Mouse (Mus musculus) cortical plate, adult 2 months (tissue): ENCODE data around the gene Ptgds. TPM values are rescaled to one million over a fixed set of nuclear protein-coding genes. Genes with fewer than 3 reads are reported as not detected.

Experiments used
- H3K27ac ChIP-seq: fragments of 200-500 bp; 2 replicates; pipeline ENCODE4 v1.5.1; 2012; ENCODE audit warnings: low read length, control low read depth, inconsistent platforms; ENCODE audit not compliant: insufficient read depth
- H3K4me1 ChIP-seq: fragments of 200-500 bp; 2 replicates; pipeline ENCODE4 v1.6.1; 2011; ENCODE audit warnings: low read length; ENCODE audit not compliant: control insufficient read depth, insufficient read depth
- H3K4me3 ChIP-seq: fragments of 200-500 bp; 2 replicates; pipeline ENCODE4 v1.5.1; 2011; ENCODE audit warnings: mild to moderate bottlenecking, low read length, control low read depth; ENCODE audit not compliant: insufficient read depth
- CTCF ChIP-seq: fragments of 200-500 bp; IDR thresholded peaks from 2 replicates; pipeline ENCODE4 v1.5.1; 2011; ENCODE audit warnings: mild to moderate bottlenecking, control low read depth, low read length; ENCODE audit not compliant: insufficient read depth; ENCODE audit errors: extremely low read depth
- POLR2A ChIP-seq: fragments of 200-500 bp; IDR thresholded peaks from 2 replicates; pipeline ENCODE4 v1.6.1; 2011; ENCODE audit warnings: mild to moderate bottlenecking, low read length, control low read depth; ENCODE audit not compliant: insufficient read depth; ENCODE audit errors: extremely low read depth
- polyA plus RNA-seq: library from polyadenylated mRNA; depleted of rRNA; stranded (reverse); fragments of >200 nt; gene quantifications from 2 replicates; pipeline ENCODE4 v1.2.3, GENCODE M21; 2012; rRNA removed

The Ptgds gene
- 2,250 and 2,426 TPM in 2 replicates for polyA plus RNA-seq

GRCm38 (mm10) chr2:25469969-25470368, at the start of gene Ptgds:
Gene Ptgds (minus strand): TSS chr2:25470046.
- H3K4me1 ChIP-seq, result no peaks in the 10 kb centered on the region; the same call in 1 of the 2 replicates
- peak within 1 kb of the TSS; percentile 66 for H3K27ac ChIP-seq
- H3K4me3 ChIP-seq, result peak within 1 kb of the TSS; percentile 5
- TF ChIP-seq POLR2A (no peak), CTCF (no peak)

GRCm38 (mm10) chr2:25509912-25510311, 40.1 kb upstream of the Ptgds start:
- Histone ChIP-seq H3K4me3 (no peak overlapping the region), H3K27ac (no peak overlapping the region), H3K4me1 (no peaks in the 10 kb centered on the region)
- TF ChIP-seq CTCF, result peak; percentile 29; the same call in 1 of the 2 replicates
- TF ChIP-seq POLR2A, result no peak

DNA sequence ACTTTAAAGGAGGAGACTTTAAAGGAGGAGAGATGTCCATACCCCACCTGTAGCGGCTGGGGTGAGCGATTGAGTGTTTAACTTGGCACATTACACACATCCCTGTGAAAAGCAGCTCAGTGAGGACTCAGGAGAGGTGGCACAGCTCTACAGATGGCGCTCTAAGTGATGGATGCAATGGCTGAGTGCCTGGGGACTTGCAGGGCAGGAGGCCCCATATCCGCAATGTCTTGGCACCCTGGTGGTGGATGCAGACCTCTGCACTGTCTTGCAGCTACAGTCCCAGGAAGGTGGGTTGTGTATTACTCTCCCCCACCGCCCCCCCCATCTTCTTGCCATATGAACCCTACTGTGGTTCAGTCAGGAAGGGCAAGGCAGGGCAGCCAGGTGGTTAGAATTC, 37.1 kb upstream of the Ptgds start:
- H3K4me1 ChIP-seq, result no peaks in the 10 kb centered on the region
- no peak overlapping the region for H3K4me3 ChIP-seq
- TF ChIP-seq CTCF, result no peak
- no peak overlapping the region for H3K27ac ChIP-seq

GRCm38 (mm10) chr2:25505860-25506259, 36.0 kb upstream of the Ptgds start:
- H3K4me3 ChIP-seq, result no peak overlapping the region

DNA sequence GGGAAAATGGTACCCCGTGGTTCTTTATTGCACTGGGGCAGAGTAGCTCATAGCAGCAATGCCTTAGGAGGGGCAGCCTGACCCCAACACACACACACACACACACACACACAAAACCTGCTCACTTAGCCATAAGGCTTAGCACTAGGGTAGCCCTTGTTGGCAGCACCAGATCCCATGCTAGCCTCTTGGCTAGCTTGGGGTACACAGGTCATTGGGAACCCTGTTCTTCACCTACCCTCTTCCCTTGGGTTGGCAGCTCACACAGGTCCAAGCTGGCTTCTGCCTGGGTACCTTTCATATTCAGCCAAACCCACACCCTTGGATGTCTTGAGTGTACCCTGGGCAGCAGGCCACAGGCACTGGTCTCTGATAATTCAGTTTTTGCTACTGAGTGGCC, 35.2 kb upstream of the Ptgds start:
- H3K4me3 ChIP-seq, result no peak overlapping the region
- H3K4me1 ChIP-seq, result no peaks in the 10 kb centered on the region; the same call in 1 of the 2 replicates
- TF ChIP-seq CTCF (no peak), POLR2A (no peak)
- no peak overlapping the region for H3K27ac ChIP-seq

More at GRCm38 (mm10) chr2:25505860-25506259, 36.0 kb upstream of the Ptgds start:
- Histone ChIP-seq H3K27ac (no peak overlapping the region), H3K4me1 (no peaks in the 10 kb centered on the region)
- TF ChIP-seq POLR2A (no peak), CTCF (no peak)

GRCm38 (mm10) chr2:25504538-25504937, 34.7 kb upstream of the Ptgds start:
- TF ChIP-seq CTCF (no peak), POLR2A (no peak)
- no peak overlapping the region for H3K27ac ChIP-seq
- no peak overlapping the region for H3K4me3 ChIP-seq
- H3K4me1 ChIP-seq, result no peaks in the 10 kb centered on the region; the same call in 1 of the 2 replicates

GRCm38 (mm10) chr2:25502726-25503125, 32.9 kb upstream of the Ptgds start:
- H3K27ac ChIP-seq, result no peak overlapping the region
- no peak overlapping the region for H3K4me3 ChIP-seq
- TF ChIP-seq POLR2A, result no peak
- no peak for TF ChIP-seq CTCF
- H3K4me1 ChIP-seq, result no peaks in the 10 kb centered on the region; the same call in 1 of the 2 replicates

GRCm38 (mm10) chr2:25501593-25502486, 32.0 kb upstream of the Ptgds start, which contains the start of gene C8g:
Gene C8g (minus strand): TSS chr2:25501719.
- Histone ChIP-seq H3K4me1 (no peaks in the 10 kb centered on the region; the same call in 1 of the 2 replicates), H3K27ac (peak within 1 kb of the TSS; percentile 68)
- TF ChIP-seq CTCF, result no peak
- no peak for TF ChIP-seq POLR2A

DNA sequence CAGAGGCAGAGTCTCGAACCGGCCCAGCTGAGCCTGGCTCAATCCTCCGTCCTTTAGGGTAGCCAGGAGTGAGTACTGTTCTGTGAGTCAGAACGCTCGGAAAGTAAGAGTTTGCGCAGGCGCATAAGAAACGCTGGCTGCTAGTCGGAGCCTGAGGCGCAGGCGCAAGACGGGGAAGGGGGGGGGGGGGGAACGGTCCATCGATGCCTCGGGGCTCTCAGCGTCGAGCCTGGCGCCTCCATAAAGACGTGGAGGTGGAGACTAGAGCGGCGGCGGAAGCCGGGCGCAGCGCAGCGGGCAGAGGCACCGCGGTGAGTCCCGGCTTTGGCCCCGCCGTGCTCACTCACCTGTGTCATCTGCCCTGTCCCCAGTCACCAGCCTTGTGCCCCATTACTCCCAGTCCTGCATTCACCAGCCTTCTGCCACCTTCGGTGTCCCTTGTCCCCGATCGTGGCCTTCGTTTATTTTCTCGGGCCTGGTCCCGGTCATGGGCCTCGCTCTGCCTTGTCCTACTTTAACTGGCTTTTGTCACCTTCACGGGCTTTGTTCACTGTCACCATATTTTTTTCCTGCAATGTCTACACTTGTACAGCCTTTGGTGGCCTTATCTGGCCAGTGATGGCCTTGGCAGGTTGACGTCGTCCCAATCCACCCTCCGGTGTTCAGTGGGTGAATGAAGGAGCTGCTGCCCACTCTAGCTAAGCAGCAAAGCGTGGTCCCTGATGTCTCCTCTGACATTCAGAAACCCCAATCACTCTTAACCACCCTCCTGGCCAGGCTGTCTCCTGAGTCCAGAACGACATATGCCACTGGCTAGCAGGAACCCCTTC, 30.9 kb upstream of the Ptgds start, which contains the start of gene Fbxw5:
Gene Fbxw5, plus strand, starts transcription at position 175 of the 830 bp plus-strand sequence.
- H3K4me3 ChIP-seq, result peak within 1 kb of the TSS; percentile 92
- H3K4me1 ChIP-seq, result no peaks in the 10 kb centered on the region; the same call in 1 of the 2 replicates
- peak within 1 kb of the TSS; percentile 68 for H3K27ac ChIP-seq
- TF ChIP-seq POLR2A (peak; percentile 78), CTCF (no peak)

More at GRCm38 (mm10) chr2:25501593-25502486, 32.0 kb upstream of the Ptgds start, which contains the start of gene C8g:
- H3K4me3 ChIP-seq, result peak within 1 kb of the TSS; percentile 92

DNA sequence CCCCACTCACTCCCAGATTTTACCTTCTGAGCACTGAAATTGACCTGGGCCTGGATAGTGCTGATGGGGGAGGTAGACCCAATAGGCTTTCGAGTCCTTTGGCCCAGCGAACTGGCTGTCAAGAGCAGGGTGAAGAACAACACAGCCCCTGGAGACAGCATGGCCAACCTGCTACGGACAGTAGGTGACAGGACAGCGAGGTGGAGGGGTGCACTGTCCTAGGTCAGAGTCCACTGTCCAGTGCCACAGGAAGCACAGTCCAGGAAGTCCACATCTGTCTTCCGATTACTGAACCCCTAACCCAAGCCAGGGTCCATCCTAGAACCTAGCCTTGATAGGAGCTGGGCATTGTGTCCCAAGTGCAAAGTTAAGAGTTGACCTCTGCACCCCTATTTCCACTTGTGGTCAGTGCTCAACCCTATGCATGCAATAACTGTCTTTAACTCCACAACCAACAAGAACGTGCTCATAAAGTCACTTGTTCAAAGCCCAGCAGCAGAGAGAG, 30.3 kb upstream of the Ptgds start:
- Histone ChIP-seq H3K4me1 (no peaks in the 10 kb centered on the region; the same call in 1 of the 2 replicates), H3K27ac (no peak overlapping the region), H3K4me3 (peak overlapping the region; percentile 92)
- TF ChIP-seq POLR2A (no peak), CTCF (no peak)
